Mouse (Mus musculus) embryo, embryonic 11.5 days (tissue): ENCODE measurements at regions not wholly inside any gene's neighbourhood (a gene's known extent, or its start where the extent isn't known, plus 50 kb on each side); places are given as distances from the start of the nearest gene placed in this dataset.
"Not testable (repeated sequence)": the region's sequence is repeated elsewhere in the genome, so short reads cannot be mapped to it uniquely, and the experiment has no call there.

Experiments used
- DNase-seq: peaks from one replicate; pipeline ENCODE4 v3.0.0-alpha.2; 2012; ENCODE audit warnings: low read depth, low spot score

GRCm38 (mm10) chr12:15410419-15410818, 406.3 kb downstream of the Trib2 start:
- no peak for DNase-seq

GRCm38 (mm10) chr12:15407577-15407976, 409.1 kb downstream of the Trib2 start:
- not testable (repeated sequence) for DNase-seq

DNA sequence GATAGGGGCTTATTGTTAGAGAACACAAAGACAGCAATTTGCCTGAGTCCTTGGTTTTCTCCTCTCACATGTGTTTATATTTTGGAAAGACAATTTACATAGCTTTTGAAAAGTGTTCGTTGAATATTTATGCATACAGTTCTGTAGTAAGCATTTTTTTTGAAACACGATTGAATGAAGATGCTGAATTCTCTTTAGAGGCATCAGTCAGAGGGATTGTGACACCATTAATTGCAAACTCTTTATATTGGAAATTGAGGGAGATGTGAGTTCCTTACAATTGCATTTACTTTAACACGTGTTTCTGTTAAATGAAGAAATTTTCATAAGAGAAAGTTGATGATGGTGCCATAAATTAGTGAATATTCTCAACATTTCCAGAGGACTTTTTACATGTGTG, 424.1 kb downstream of the Trib2 start:
- DNase-seq, result no peak

- no peak for DNase-seq
Observed at GRCm38 (mm10) chr12:15388574-15388973, 428.1 kb downstream of the Trib2 start.

DNA sequence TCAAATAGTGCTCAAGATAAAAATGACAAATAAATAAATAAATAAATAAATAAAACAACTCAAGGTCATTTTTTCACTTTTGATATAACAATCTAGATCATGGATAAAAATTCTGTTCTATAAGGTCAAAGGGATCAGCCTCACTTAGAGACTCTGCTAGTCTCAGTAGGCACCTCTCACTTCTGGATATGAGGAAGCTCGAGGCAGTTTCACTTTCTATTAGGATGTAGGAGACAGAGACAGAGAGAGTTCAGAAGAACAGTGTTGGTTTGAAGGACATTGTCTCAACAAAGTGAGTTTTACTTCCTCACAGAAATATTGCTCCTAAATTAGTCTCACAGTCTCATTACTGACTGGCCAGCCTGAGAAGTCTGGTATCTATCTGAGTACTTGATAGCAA, 458.9 kb downstream of the Trib2 start:
- DNase-seq, result no peak

GRCm38 (mm10) chr12:15320697-15321449, 495.8 kb downstream of the Trib2 start:
- no peak for DNase-seq

DNA sequence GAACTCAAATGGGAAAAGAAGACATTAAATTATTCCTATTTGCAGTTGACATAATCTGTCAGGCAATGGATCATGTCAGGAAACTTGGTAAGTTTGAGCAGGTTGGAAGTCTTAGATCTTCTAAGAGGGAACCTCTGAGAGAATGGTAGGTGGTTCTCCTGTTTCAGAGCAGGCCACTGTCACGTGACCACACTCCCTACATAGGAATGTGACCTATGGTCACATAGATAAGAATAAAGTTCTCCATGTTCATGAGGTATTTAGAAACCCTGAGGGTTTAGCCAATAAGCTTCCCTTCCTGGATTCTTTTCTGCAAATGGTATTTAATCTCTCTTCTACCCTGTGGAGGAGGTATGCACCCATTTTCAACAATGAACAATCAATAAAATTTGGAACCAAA, 497.1 kb downstream of the Trib2 start:
- DNase-seq, result no peak

GRCm38 (mm10) chr12:15294898-15295297, 521.8 kb downstream of the Trib2 start:
- no peak for DNase-seq

DNA sequence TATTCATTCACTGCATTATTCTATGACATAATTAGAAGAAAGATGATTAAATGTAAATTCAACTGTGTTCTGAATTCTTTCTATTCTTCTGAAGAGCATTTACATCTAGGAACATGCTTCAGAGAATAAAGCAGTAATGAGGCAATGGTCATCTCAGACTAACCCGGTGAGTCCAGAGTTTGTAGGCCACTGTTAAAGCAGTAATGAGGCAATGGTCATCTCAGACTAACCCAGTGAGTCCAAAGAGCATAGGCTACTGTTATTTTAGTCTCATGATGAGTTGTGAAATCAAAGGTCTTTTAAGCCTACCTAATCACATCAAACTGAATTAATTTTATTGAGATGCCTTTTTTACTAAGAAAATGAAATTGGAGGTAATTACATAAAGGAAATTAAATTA, 554.6 kb downstream of the Trib2 start:
- DNase-seq, result no peak

GRCm38 (mm10) chr12:15261604-15262003, 555.1 kb downstream of the Trib2 start:
- no peak for DNase-seq

DNA sequence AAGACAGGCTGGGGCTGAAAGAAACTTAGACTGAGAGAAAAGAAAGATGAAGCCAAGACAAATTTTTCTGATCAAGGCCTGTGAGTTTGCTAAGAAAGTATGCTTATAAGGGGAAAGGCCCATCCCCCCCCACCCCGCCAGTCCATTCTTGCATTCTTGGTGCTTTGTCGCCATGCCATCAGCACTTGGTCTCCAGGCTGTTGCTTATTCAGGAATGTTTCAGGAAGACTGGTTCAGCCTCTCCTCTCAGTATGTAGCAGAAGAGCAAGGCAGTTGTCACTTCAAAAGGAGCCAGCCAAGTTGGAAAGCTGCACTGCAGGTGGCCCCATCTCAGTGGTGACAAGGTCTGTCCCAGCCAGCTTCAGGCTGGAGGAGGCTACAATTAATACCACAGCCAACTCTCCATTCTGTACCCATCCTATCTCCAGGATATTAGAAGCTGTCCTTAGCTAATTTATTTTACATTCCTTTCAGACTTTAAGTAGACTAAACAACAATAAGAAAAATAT, 555.8 kb downstream of the Trib2 start:
- DNase-seq, result no peak

GRCm38 (mm10) chr12:15244966-15245365, 571.8 kb downstream of the Trib2 start:
- no peak for DNase-seq

GRCm38 (mm10) chr12:15222497-15223170, 594.1 kb downstream of the Trib2 start:
- DNase-seq, result no peak

DNA sequence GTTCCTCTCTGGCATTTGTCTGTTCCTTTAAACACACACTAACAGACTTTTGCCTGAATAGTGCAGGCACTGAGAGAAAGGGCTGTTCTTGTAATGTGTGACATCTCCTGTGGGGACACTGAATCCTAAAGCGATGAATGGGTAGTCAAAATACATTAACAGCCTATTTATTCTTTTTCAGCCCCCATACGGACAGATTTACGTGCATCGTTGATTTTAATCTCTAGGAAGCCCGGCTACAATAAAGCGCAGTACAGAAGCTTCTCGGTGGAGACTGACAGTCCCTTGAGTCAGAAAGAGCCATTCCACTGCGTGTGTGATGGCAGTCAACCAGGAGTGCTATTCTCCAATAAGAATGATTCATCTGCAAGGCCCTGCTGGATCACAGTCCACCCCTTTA, 598.2 kb downstream of the Trib2 start:
- no peak for DNase-seq

- no peak for DNase-seq
Observed at GRCm38 (mm10) chr12:15216180-15216579, 600.5 kb downstream of the Trib2 start.

GRCm38 (mm10) chr12:15174411-15175041, 642.2 kb downstream of the Trib2 start:
- DNase-seq, result no peak

- DNase-seq, result no peak
Observed at GRCm38 (mm10) chr12:15162605-15163004, 654.1 kb downstream of the Trib2 start.

GRCm38 (mm10) chr12:15161864-15162263, 654.9 kb downstream of the Trib2 start:
- DNase-seq, result no peak

- DNase-seq, result no peak
Observed at GRCm38 (mm10) chr12:15160478-15160998, 656.2 kb downstream of the Trib2 start.

- DNase-seq, result no peak
Observed at GRCm38 (mm10) chr12:15146398-15146797, 670.3 kb downstream of the Trib2 start.

DNA sequence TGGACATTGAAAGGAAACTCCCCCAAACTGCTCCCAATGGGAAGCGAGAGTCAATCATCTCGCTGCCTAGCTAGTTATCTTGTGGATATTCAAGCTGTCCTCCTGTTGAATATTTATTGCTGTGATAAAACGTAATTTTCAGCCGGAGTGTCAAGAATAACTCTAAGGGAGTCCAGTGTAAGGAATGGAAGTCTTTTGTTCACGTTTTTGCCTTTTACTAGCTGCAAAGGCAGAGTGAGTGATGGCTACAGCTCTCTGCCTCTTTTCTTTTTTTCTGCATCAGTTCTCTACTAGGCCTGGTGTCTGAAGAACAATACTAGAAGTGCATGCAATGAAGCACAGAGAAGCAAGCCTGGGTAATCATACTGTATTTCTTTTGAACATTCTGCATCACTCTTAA, 679.7 kb downstream of the Trib2 start:
- DNase-seq, result no peak

DNA sequence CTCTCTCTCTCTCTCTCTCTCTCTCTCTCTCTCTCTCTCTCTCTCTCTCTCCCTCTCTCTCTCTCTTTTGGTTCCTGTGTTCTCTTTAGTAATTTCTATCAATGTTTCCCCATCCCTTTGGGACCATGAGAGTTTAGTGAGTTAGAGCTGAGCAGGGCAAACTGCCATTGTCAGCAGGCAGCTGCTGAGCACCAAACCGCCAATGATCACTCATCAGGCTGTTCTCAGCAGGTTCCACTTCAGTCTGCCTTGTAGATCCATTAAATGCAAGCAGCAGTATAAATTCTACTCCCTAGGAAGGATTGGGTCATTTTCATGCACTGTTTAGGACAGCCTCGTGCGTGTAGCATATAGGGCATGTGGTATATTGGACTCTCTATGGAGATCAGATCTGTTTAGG, 692.5 kb downstream of the Trib2 start:
- no peak for DNase-seq
